Mouse (Mus musculus) 416B (cell line): ENCODE results near the gene Tsc22d2.

Experiments
- DNase-seq: peaks from one replicate; pipeline ENCODE4 v3.0.0; 2011; ENCODE audit warnings: low read depth

Tsc22d2 gene

DNA sequence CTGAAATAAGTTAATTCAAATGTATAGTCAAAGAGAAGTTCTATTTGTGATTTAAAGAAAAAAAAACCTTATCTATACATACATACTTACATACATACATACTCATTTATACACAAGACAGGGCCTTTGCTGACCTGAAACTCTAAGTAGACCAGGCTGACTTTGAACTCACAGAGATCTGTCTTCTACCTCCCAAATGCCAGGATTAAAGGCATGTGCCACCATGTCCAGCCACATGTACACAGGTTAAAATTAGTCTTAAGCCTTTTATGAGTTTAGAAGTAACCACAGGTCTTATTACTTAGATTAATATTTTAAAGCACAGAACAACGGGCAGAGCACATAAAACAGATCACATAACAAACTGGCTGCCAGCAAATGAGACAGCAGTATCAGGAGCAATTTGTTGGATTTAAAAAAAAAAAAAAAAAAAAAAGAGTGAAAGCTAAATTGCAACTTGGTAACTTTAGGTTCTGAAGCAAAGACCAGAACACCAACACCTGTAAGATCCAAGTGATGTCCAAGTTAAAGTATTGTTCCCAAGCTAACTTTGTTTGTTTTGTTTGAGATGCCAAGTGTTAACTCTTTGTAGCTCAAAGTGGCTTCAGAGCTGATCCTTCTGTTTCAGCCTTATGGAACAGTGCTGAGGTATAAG, 101.6 kb downstream of the Tsc22d2 start:
- DNase-seq: peak; percentile 40
